Mouse (Mus musculus): ENCODE data around the gene Tmem52. TPM values are rescaled to one million over a fixed set of nuclear protein-coding genes. Genes with fewer than 3 reads are reported as not detected.

Gene Tmem52
- total RNA-seq, 2 experiments from 2014 or later: not detected

DNA sequence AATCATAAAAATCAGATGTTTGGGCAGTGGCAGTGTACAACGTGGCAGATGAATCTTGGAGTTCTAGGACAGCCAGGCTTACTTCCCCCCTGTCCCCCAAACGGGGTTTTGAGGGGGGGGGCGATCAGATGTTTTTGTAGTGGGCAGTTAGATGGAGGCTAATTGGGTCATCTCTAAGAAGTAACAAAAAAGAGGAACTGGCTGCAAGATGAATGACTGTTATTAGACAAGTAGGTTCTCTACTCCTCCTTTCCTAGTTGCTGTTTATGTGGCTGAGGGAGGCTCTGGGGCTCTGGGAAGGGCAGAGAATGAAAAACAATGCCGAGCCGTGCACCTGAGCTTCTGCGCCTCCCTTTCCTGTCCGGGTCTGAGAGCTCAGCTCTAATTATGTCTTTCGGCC is 36.2 kb downstream of the Tmem52 start:
- no peak for ATAC-seq (replicated peaks; ENCODE audit: low FRiP score, poor library complexity, severe bottlenecking)

DNA sequence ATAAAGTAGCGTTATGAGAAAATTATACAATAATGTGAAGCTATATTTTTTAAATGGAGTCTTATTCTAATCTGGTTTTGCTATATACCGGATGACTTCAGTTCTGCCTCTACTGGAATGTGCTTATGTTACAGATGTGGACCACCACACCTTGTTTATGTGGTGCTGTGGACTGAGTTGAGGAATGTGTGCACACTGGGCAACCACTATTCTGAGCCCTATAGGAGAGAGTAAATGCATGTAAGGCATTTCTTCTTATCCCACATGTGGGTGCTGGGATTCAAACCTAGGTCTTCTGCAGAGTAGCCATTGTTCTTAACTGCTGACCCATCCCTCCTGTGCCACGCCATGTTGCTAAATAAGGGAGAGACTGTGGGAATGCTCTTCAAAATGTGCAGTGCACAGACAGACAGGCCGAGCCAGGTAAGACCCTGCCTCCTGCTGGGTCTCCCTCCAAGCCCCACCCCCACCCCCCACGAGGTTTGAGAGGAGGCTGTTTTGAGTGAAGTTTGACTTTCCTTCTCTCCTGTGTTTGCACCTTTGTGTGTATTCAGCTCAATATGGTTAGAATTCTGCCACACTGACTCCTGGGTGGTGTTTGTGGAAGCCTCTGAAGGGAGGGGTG is 36.9 kb downstream of the Tmem52 start:
- ATAC-seq (replicated peaks; ENCODE audit: low FRiP score, poor library complexity, severe bottlenecking): no peak

DNA sequence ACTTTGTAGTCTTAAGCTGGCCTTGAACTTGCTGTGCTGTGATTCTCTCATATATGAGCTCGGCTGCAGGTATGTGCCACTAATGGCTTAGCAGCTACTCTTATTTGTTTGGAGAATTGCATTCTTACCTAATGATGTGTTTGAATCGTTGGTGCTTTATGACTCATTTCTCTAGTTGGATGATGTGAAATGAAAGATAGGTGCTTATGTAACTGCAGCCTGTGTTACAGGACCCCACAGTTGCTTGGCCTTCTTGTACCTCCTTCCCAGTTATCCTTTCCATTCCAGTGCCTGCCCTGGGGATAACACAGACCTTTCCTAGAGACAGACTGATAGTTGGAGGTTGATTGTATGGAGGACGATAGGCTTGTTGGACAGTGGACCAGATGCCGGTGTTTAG is 39.7 kb downstream of the Tmem52 start:
- no peak for ATAC-seq (replicated peaks; ENCODE audit: low FRiP score, poor library complexity, severe bottlenecking)

DNA sequence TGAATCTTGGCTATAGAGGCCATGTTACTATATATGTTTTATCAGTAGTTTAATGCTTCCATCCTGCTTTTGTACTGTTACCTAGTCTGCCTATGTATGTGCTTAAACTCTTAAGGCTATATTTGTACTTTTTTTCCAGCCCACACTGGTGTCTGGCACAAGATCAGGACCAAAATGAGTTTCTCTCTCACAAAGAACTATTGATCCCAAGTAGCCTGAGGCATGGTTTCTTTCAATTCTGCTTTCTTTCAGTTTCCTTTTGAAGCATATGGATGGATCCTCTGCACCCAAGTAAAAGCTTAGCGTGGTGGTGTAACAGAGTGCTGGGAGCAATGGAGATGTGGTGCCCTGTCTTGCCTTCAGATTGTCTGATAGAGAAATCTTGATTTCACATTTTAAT is 42.1 kb downstream of the Tmem52 start:
- no peak for ATAC-seq (replicated peaks; ENCODE audit: low FRiP score, poor library complexity, severe bottlenecking)

DNA sequence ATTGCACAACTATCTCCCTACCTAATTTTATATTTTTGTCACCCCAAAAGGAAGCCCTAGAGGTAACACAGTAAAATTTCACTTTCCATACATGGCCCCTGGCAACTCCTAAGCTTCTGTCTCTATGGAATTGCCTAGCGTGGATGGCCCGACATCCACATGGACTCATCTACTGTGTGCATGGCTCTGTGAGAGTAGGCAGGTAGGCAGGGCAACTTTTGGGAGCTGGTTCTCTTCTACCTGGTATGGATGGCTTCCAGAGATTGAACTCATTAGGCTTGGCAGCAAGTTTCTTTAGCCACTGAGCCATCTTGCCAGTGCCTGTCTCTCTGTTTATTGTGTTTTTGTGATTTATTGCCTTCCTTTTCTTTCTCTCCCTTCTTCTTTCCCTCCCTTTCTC is 45.9 kb downstream of the Tmem52 start:
- ATAC-seq (replicated peaks; ENCODE audit: low FRiP score, poor library complexity, severe bottlenecking): no peak

DNA sequence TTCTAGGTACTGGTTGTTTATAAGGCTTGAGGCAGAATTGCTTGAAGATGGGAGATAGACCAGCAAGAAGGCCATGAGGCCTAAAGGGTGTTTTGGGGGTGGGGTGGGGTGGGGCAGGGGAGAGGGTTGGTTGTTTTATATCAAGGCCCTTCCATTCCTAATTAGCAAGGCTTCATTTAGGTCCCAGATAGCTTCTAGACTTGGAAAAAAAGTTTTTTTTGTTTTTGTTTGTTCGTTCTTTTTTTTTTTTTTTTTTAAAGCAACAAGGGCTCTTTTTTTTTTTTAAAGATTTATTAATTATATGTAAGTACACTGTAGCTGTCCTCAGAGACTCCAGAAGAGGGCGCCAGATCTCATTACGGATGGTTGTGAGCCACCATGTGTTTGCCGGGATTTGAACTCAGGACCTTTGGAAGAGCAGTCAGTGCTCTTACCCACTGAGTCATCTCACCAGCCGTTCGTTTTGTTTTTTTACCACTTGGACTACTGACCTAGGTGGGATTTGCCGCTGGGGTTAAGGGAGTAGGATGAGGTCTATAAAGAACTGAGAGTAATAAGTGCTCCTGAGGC is 49.1 kb downstream of the Tmem52 start:
- ATAC-seq (replicated peaks; ENCODE audit: low FRiP score, poor library complexity, severe bottlenecking): no peak

Other genes starting within 250 kb of the Tmem52 start
- gene Ski, start 246.5 kb upstream of the Tmem52 start, total RNA-seq (2015; ENCODE audit: low replicate concordance): 5.0 and 9.7 TPM in 2 replicates
- gene Ski, start 246.5 kb upstream of the Tmem52 start, total RNA-seq (2017; ENCODE audit: low replicate concordance): 1.7 and 2.7 TPM in 2 replicates
- gene Faap20, start 219.3 kb upstream of the Tmem52 start, total RNA-seq (2015; ENCODE audit: low replicate concordance): 4.0 and 6.7 TPM in 2 replicates
- 2.1 and 2.2 TPM in 2 replicates for gene Faap20, start 219.3 kb upstream of the Tmem52 start, total RNA-seq (2017; ENCODE audit: low replicate concordance)
- gene Prkcz, start 107.8 kb upstream of the Tmem52 start, total RNA-seq (2015; ENCODE audit: low replicate concordance): 12.2 TPM in 1 of 2 replicates, not detected in the other
- gene Prkcz, start 107.8 kb upstream of the Tmem52 start, total RNA-seq (2017; ENCODE audit: low replicate concordance): not detected in 2 replicates
- gene Gabrd, start 71.0 kb upstream of the Tmem52 start, total RNA-seq (2015; ENCODE audit: low replicate concordance): not detected in 2 replicates
- gene Gabrd, start 71.0 kb upstream of the Tmem52 start, total RNA-seq (2017; ENCODE audit: low replicate concordance): not detected in 2 replicates
- not detected in 2 replicates for gene Cfap74, start 59.9 kb upstream of the Tmem52 start, total RNA-seq (2015; ENCODE audit: low replicate concordance)
- gene Cfap74, start 59.9 kb upstream of the Tmem52 start, total RNA-seq (2017; ENCODE audit: low replicate concordance): not detected in 2 replicates
- 95.2 and 108 TPM in 2 replicates for gene Gnb1, start 22.2 kb downstream of the Tmem52 start, total RNA-seq (2015; ENCODE audit: low replicate concordance)
- 24.6 and 31.3 TPM in 2 replicates for gene Gnb1, start 22.2 kb downstream of the Tmem52 start, total RNA-seq (2017; ENCODE audit: low replicate concordance)
- gene Nadk, start 93.3 kb downstream of the Tmem52 start, total RNA-seq (2015; ENCODE audit: low replicate concordance): 25.9 and 26.0 TPM in 2 replicates
- gene Nadk, start 93.3 kb downstream of the Tmem52 start, total RNA-seq (2017; ENCODE audit: low replicate concordance): 9.9 and 12.9 TPM in 2 replicates
- gene Slc35e2, start 132.3 kb downstream of the Tmem52 start, total RNA-seq (2015; ENCODE audit: low replicate concordance): 10.9 and 31.4 TPM in 2 replicates
- gene Slc35e2, start 132.3 kb downstream of the Tmem52 start, total RNA-seq (2017; ENCODE audit: low replicate concordance): 12.2 and 14.1 TPM in 2 replicates
- 28.5 and 59.5 TPM in 2 replicates for gene Cdk11b, start 155.7 kb downstream of the Tmem52 start, total RNA-seq (2015; ENCODE audit: low replicate concordance)
- 53.6 and 56.3 TPM in 2 replicates for gene Cdk11b, start 155.7 kb downstream of the Tmem52 start, total RNA-seq (2017; ENCODE audit: low replicate concordance)
- not detected in 2 replicates for gene Gm10563, start 176.3 kb downstream of the Tmem52 start, total RNA-seq (2015; ENCODE audit: low replicate concordance)
- not detected in 2 replicates for gene Gm10563, start 176.3 kb downstream of the Tmem52 start, total RNA-seq (2017; ENCODE audit: low replicate concordance)
- not detected in 2 replicates for gene Mmp23, start 184.3 kb downstream of the Tmem52 start, total RNA-seq (2015; ENCODE audit: low replicate concordance)
- not detected in 2 replicates for gene Mmp23, start 184.3 kb downstream of the Tmem52 start, total RNA-seq (2017; ENCODE audit: low replicate concordance)
- 0.84 and 2.9 TPM in 2 replicates for gene Mib2, start 200.1 kb downstream of the Tmem52 start, total RNA-seq (2015; ENCODE audit: low replicate concordance)
- 3.2 and 6.6 TPM in 2 replicates for gene Mib2, start 200.1 kb downstream of the Tmem52 start, total RNA-seq (2017; ENCODE audit: low replicate concordance)
- not detected in 2 replicates for gene Fndc10, start 225.2 kb downstream of the Tmem52 start, total RNA-seq (2015; ENCODE audit: low replicate concordance)
- not detected in 2 replicates for gene Fndc10, start 225.2 kb downstream of the Tmem52 start, total RNA-seq (2017; ENCODE audit: low replicate concordance)
- 44.9 and 65.6 TPM in 2 replicates for gene Ssu72, start 235.7 kb downstream of the Tmem52 start, total RNA-seq (2015; ENCODE audit: low replicate concordance)
- 37.0 and 57.2 TPM in 2 replicates for gene Ssu72, start 235.7 kb downstream of the Tmem52 start, total RNA-seq (2017; ENCODE audit: low replicate concordance)

Measured in erythroid progenitor cell, adult 5-6 weeks (primary cell).